Mouse (Mus musculus) ES-Bruce4 (cell line): Measurements from ENCODE around the gene Mrps5. TPM values are rescaled to one million over a fixed set of nuclear protein-coding genes. Genes with fewer than 3 reads are reported as not detected.
A peak's percentile ranks its signal among the peaks of the same experiment; 100 is the strongest.
"Not testable (repeated sequence)": the region's sequence is repeated elsewhere in the genome, so short reads cannot be mapped to it uniquely, and the experiment has no call there.

Experiments
- H3K27ac ChIP-seq: 2 replicates; pipeline ENCODE4 v1.5.1; 2012; ENCODE audit warnings: low read length, inconsistent platforms; ENCODE audit not compliant: insufficient read depth
- H3K27me3 ChIP-seq: 2 replicates; pipeline ENCODE4 v1.6.1; 2012; ENCODE audit warnings: mild to moderate bottlenecking, low read length, inconsistent platforms; ENCODE audit not compliant: control insufficient read depth, poor library complexity, insufficient read depth, severe bottlenecking
- H3K36me3 ChIP-seq: 2 replicates; pipeline ENCODE4 v1.6.1; 2012; ENCODE audit warnings: inconsistent platforms, mild to moderate bottlenecking, low read length, moderate library complexity; ENCODE audit not compliant: control insufficient read depth, poor library complexity, insufficient read depth, severe bottlenecking
- H3K4me1 ChIP-seq: one replicate; pipeline ENCODE4 v1.8.1; 2011; ENCODE audit warnings: low read length; ENCODE audit not compliant: control insufficient read depth, insufficient read depth
- H3K4me3 ChIP-seq: 2 replicates; pipeline ENCODE4 v1.5.1; 2011; ENCODE audit warnings: low read depth, mild to moderate bottlenecking, low read length
- H3K9ac ChIP-seq: 2 replicates; pipeline ENCODE4 v1.6.1; 2012; ENCODE audit warnings: low read depth, mild to moderate bottlenecking, inconsistent platforms; ENCODE audit not compliant: poor library complexity, severe bottlenecking
- H3K9me3 ChIP-seq: replicated peaks from 2 replicates; pipeline ENCODE4 v1.6.1; 2012; ENCODE audit warnings: mild to moderate bottlenecking, low read length, inconsistent platforms; ENCODE audit not compliant: control insufficient read depth, poor library complexity, insufficient read depth, severe bottlenecking
- CTCF ChIP-seq: IDR thresholded peaks from one replicate; pipeline ENCODE4 v1.8.1; 2011; ENCODE audit warnings: low read depth, low read length
- EP300 ChIP-seq: IDR thresholded peaks from 2 replicates; pipeline ENCODE4 v1.6.1; 2011; ENCODE audit warnings: low read depth, low read length; ENCODE audit not compliant: insufficient read depth
- POLR2A ChIP-seq: IDR thresholded peaks from one replicate; pipeline ENCODE4 v1.8.1; 2011; ENCODE audit warnings: low read length; ENCODE audit not compliant: insufficient read depth
- polyA plus RNA-seq: library from polyadenylated mRNA; stranded (reverse); fragments of >200 nt; gene quantifications from 2 replicates; pipeline ENCODE4 v1.2.4, GENCODE M21; 2011; ENCODE audit warnings: low read depth; ENCODE audit not compliant: missing spikeins, insufficient read depth, insufficient read length

Mrps5 gene
- polyA plus RNA-seq, 1 experiment, result 200 TPM

GRCm38 (mm10) chr2:127587514-127587844 lies 457 bp downstream of the Mrps5 start:
- no peak for TF ChIP-seq EP300
- TF ChIP-seq CTCF, result no peak
- TF ChIP-seq POLR2A, result no peak
- Histone ChIP-seq H3K36me3 (no peaks in the 10 kb centered on the region), H3K4me3 (peak overlapping the region; percentile 83), H3K9me3 (no peaks in the 10 kb centered on the region), H3K27ac (no peak overlapping the region), H3K4me1 (peaks cover 1% of the 10 kb centered on the region), H3K9ac (peak overlapping the region; percentile 68), H3K27me3 (no peaks in the 10 kb centered on the region)

- H3K4me1 ChIP-seq, result peaks cover 1% of the 10 kb centered on the region
- no peak overlapping the region for H3K27ac ChIP-seq
- H3K36me3 ChIP-seq, result peaks cover 6% of the 10 kb centered on the region; the same call in 1 of the 2 replicates
- H3K9me3 ChIP-seq, result no peaks in the 10 kb centered on the region
- no peak for TF ChIP-seq EP300
- no peak for TF ChIP-seq POLR2A
- no peak for TF ChIP-seq CTCF
- peak overlapping the region; percentile 35; the same call in 1 of the 2 replicates for H3K4me3 ChIP-seq
- H3K9ac ChIP-seq, result no peak overlapping the region
- no peaks in the 10 kb centered on the region for H3K27me3 ChIP-seq
Measured at GRCm38 (mm10) chr2:127588897-127589296, 1.9 kb downstream of the Mrps5 start.

DNA sequence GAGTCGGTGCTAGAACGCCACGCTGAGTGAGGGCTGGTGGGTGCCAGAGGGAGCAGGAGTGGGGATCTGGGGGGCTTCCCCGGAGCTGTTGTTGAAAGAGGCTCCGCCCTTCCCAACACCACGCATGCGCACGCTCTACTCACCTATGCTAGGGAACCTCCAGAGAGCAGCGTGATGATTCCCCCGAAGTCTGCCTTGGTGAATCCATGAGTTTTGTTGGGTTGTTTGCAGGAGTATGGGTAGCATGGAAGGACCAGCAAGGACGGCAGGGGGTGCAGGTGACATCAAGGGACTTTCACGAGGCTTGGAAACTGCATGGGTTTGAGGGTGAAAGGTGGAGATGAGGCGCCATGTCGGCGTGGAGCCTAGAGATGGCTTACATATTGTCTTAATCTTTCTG lies 3.2 kb downstream of the Mrps5 start:
- H3K27ac ChIP-seq, result no peak overlapping the region
- TF ChIP-seq CTCF, result no peak
- no peak for TF ChIP-seq EP300
- TF ChIP-seq POLR2A, result no peak
- H3K9ac ChIP-seq, result peak overlapping the region; percentile 25; the same call in 1 of the 2 replicates
- H3K4me3 ChIP-seq, result peak overlapping the region; percentile 82
- H3K4me1 ChIP-seq, result peaks cover 1% of the 10 kb centered on the region
- peaks cover 17% of the 10 kb centered on the region for H3K36me3 ChIP-seq
- no peaks in the 10 kb centered on the region for H3K27me3 ChIP-seq
- no peaks in the 10 kb centered on the region for H3K9me3 ChIP-seq

DNA sequence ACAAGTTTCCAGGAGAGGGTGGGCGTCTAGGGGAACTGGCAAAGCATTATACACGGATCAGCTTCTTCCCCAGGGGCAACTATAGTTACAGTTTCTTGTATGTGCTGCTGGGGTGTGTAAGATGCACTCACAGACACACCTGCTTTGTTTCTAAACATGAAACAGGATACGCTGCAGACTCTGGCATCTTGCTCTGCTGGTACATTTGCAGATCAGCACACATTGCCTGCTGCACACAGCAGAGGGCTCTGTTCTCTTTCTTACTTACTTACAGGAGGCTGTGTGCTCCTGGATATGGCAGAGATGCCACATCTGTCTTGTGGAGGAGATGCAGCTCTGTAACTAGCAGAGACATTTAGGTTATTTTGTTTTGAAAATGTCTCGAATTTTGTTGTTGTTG lies 3.8 kb downstream of the Mrps5 start:
- Histone ChIP-seq H3K9ac (peak overlapping the region; percentile 25; the same call in 1 of the 2 replicates), H3K4me3 (peak overlapping the region; percentile 16; the same call in 1 of the 2 replicates), H3K4me1 (peaks cover 1% of the 10 kb centered on the region), H3K36me3 (peaks cover 20% of the 10 kb centered on the region), H3K27ac (no peak overlapping the region), H3K27me3 (no peaks in the 10 kb centered on the region), H3K9me3 (no peaks in the 10 kb centered on the region)
- TF ChIP-seq POLR2A (no peak), CTCF (peak; percentile 20), EP300 (no peak)

DNA sequence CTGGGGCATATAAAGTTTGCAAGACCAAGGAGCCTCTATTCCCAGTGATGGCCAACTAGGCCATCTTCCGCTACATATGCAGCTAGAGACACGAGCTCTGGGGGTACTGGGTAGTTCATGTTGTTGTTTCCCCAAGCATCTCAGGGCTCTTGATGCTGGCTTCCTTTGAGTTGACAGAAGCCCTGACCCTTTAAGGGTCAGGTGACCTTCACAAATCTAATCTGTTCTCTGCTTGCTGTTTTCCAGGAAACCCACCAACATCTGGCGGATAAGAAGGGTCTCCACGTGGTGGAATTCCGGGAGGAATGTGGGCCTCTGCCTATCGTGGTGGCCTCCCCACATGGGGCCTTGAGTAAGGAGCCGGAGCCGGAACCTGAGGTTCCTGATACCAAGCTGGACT lies 16.4 kb downstream of the Mrps5 start:
- not testable (repeated sequence) for H3K4me1 ChIP-seq, H3K27me3 ChIP-seq, H3K9me3 ChIP-seq, H3K9ac ChIP-seq, H3K4me3 ChIP-seq, H3K27ac ChIP-seq
- H3K36me3 ChIP-seq, result peaks cover 29% of the 10 kb centered on the region

DNA sequence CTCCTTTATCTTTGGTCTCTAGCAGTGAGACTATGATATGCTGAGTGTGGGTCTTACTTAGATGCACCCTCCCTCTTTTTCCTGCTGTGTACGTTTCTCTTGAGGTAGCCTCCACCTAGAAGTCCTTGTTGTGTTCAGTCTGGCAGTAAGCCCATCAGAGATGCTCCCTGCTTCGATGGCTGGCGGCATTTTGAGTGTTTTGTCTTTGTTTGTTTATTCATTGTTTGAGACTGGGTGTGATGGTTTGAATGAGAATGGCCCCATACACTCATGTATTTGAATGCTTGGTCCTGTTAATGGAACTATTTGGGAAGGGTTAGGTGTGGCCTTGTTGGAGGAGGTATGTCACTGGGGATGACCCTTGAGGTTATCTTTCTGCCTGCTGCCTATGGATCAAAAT lies 18.2 kb downstream of the Mrps5 start:
- H3K9me3 ChIP-seq, result no peaks in the 10 kb centered on the region
- no peak overlapping the region for H3K9ac ChIP-seq
- no peaks in the 10 kb centered on the region for H3K27me3 ChIP-seq
- TF ChIP-seq CTCF, result no peak
- TF ChIP-seq EP300, result peak; percentile 63; the same call in 1 of the 2 replicates
- peaks cover 23% of the 10 kb centered on the region for H3K36me3 ChIP-seq
- H3K27ac ChIP-seq, result 0 out of 2 replicates have a peak overlapping the region, but pooled peaks have one; percentile 48
- no peak overlapping the region for H3K4me3 ChIP-seq
- peaks cover 15% of the 10 kb centered on the region for H3K4me1 ChIP-seq
